Mouse (Mus musculus) neural tube, postnatal 0 days (tissue): ENCODE measurements around the gene Hdgf. TPM values are rescaled to one million over a fixed set of nuclear protein-coding genes. Genes with fewer than 3 reads are reported as not detected.

Experiments
- polyA plus RNA-seq: library from polyadenylated mRNA; unstranded; fragments of >200 nt; fragmentation: Nextera tagmentation; extraction: Ambion mirVana; gene quantifications from 2 replicates; pipeline ENCODE4 v1.2.1, GENCODE M21; 2015

Hdgf gene
- 126 and 131 TPM in 2 replicates for polyA plus RNA-seq

GRCm38 (mm10) chr3:87905880-87906485, at the start of gene Hdgf:
Hdgf (plus strand) TSS chr3:87906321.

GRCm38 (mm10) chr3:87885281-87886003, 20.7 kb upstream of the Hdgf start, which contains the start of gene Prcc:
Prcc (minus strand) TSS chr3:87885608.

GRCm38 (mm10) chr3:87919336-87920108, 13.4 kb downstream of the Hdgf start, which contains the start of gene Mrpl24:
Mrpl24 (plus strand) TSS chr3:87919506.

GRCm38 (mm10) chr3:87930078-87930795, 24.1 kb downstream of the Hdgf start, which contains the start of the genes Isg20l2 and Rrnad1:
Isg20l2 (plus strand) TSS chr3:87930314.
Rrnad1 (minus strand) TSS chr3:87930717.

GRCm38 (mm10) chr3:87948378-87949265, 42.5 kb downstream of the Hdgf start, which contains the start of gene Crabp2:
Crabp2 (plus strand) TSS chr3:87948666.

Other genes starting within 250 kb of the Hdgf start
- 1.4 TPM in 2 replicates for gene Lrrc71, start 157.7 kb upstream of the Hdgf start, polyA plus RNA-seq
- gene Ntrk1, start 111.2 kb upstream of the Hdgf start, polyA plus RNA-seq = 1.9 and 13.1 TPM in 2 replicates
- 0.19 and 0.23 TPM in 2 replicates for gene Insrr, start 109.4 kb upstream of the Hdgf start, polyA plus RNA-seq
- gene Pear1, start 82.0 kb upstream of the Hdgf start, polyA plus RNA-seq = 7.2 and 7.6 TPM in 2 replicates
- gene Sh2d2a, start 59.6 kb upstream of the Hdgf start, polyA plus RNA-seq = not detected in 2 replicates
- gene Prcc, start 20.7 kb upstream of the Hdgf start, polyA plus RNA-seq = 16.3 and 16.7 TPM in 2 replicates
- gene Mrpl24, start 13.2 kb downstream of the Hdgf start, polyA plus RNA-seq = 49.6 and 51.7 TPM in 2 replicates
- gene Isg20l2, start 24.0 kb downstream of the Hdgf start, polyA plus RNA-seq = 15.5 and 16.3 TPM in 2 replicates
- 14.0 and 18.9 TPM in 2 replicates for gene Rrnad1, start 24.4 kb downstream of the Hdgf start, polyA plus RNA-seq
- gene Crabp2, start 42.3 kb downstream of the Hdgf start, polyA plus RNA-seq = 35.8 and 56.7 TPM in 2 replicates
- 9.6 and 10.4 TPM in 2 replicates for gene Nes, start 64.8 kb downstream of the Hdgf start, polyA plus RNA-seq
- 283 and 338 TPM in 2 replicates for gene Bcan, start 93.9 kb downstream of the Hdgf start, polyA plus RNA-seq
- gene Hapln2, start 121.3 kb downstream of the Hdgf start, polyA plus RNA-seq = 0.79 and 0.92 TPM in 2 replicates
- gene Gpatch4, start 136.8 kb downstream of the Hdgf start, polyA plus RNA-seq = 29.4 and 33.1 TPM in 2 replicates
- 166 TPM in 2 replicates for gene Naxe, start 152.2 kb downstream of the Hdgf start, polyA plus RNA-seq
- not detected in 2 replicates for gene Ttc24, start 172.0 kb downstream of the Hdgf start, polyA plus RNA-seq
- gene Iqgap3, start 175.7 kb downstream of the Hdgf start, polyA plus RNA-seq = 1.1 and 1.7 TPM in 2 replicates
- gene Mef2d, start 236.1 kb downstream of the Hdgf start, polyA plus RNA-seq = 14.9 and 18.3 TPM in 2 replicates